In the genomic region with DNA sequence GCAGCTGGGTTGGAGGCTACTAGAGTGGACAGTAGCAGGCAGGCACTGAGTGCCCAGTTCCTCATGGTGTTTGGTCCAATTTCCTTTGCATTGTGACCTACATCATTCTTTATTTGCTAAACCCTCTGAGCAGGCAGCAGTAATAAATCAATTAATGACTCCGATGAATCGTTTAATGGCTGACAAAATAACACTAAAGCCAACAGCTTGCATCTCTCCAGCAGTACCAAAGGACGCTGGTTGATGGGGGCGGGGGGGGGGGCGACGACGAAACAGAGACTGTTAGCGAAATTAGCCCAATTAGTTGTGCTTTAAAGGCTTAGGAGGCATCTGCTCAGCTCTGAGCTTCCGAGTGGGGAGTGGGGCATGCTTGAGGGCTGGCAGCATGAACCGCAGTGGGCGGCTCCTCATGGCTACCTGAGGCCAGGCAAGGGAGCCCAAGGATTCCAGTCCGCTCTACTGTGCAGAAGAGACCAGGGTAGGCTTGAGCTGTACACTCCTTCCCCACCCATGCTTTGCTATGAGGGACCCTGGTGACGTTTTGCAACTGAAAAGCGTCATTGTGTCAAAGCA, we compare ENCODE assay signal across 13 mouse cellular contexts.
DNase-seq lines count a peak whose midpoint lies in the region; ATAC-seq and TF ChIP-seq lines count a peak whose summit lies in the region.
"Had no signal": no experiment of that assay in that cellular context is flagged by ENCODE, and none has a peak within 500 bp of the region (broad histone marks: within the 10 kb centered on the region; RNA-seq: fewer than 3 reads in every experiment).

No protein-coding gene starts in this region.

- no peak for TF ChIP-seq CTCF in liver, postnatal 0 days (IDR thresholded peaks at IDR 0.05; ENCODE audit: low read depth)

- H3K27me3 ChIP-seq in liver, embryonic 11.5 days (replicated peaks; ENCODE audit: control insufficient read depth, insufficient read depth, low read length), result no peaks in the 10 kb centered on the region
- H3K27me3 ChIP-seq in liver, postnatal 0 days (ENCODE audit: insufficient read depth, low read length), result no peaks in the 10 kb centered on the region
- H3K27me3 ChIP-seq in forebrain, embryonic 12.5 days, result no peaks in the 10 kb centered on the region
- no peaks in the 10 kb centered on the region for H3K27me3 ChIP-seq in intestine, embryonic 15.5 days (replicated peaks)
- no peaks in the 10 kb centered on the region for H3K27me3 ChIP-seq in neural tube, embryonic 14.5 days (ENCODE audit: control insufficient read depth, insufficient read depth, low read length)
- H3K27me3 ChIP-seq: CH12.LX; embryonic facial prominence, embryonic 12.5 days had no signal

- WGBS in liver, embryonic 11.5 days, result 79% methylated on average over 14 of the region's 14 CpGs
- 84% methylated on average over 14 of the region's 14 CpGs for WGBS in liver, postnatal 0 days (ENCODE audit: insufficient replicate concordance)
- WGBS in forebrain, embryonic 12.5 days, result 49% methylated on average over 14 of the region's 14 CpGs
- 50% methylated on average over 14 of the region's 14 CpGs for WGBS in intestine, embryonic 15.5 days
- 22% methylated on average over 14 of the region's 14 CpGs for WGBS in neural tube, embryonic 14.5 days

- no peak for TF ChIP-seq EP300 in liver, postnatal 0 days (IDR thresholded peaks at IDR 0.05; ENCODE audit: low read depth)

- peak overlapping the region; percentile 34; the same call in 1 of the 2 replicates for H3K4me2 ChIP-seq in liver, embryonic 11.5 days
- H3K4me2 ChIP-seq in liver, postnatal 0 days (ENCODE audit: low read depth, low read length), result no peak overlapping the region
- H3K4me2 ChIP-seq in forebrain, embryonic 12.5 days, result peak overlapping the region; percentile 19; the same call in 1 of the 2 replicates
- H3K4me2 ChIP-seq in intestine, embryonic 15.5 days (replicated peaks), result peak overlapping the region; percentile 22; the same call in 1 of the 2 replicates
- H3K4me2 ChIP-seq in neural tube, embryonic 14.5 days (ENCODE audit: low read depth, low read length), result no peak overlapping the region
- H3K4me2 ChIP-seq: embryonic facial prominence, embryonic 12.5 days; lung, embryonic 14.5 days had no signal

- H3K27ac ChIP-seq in liver, embryonic 11.5 days (ENCODE audit: low read depth, low read length), result peak overlapping the region; percentile 68; the same call in 1 of the 2 replicates
- H3K27ac ChIP-seq in liver, postnatal 0 days (ENCODE audit: low read depth), result no peak overlapping the region
- peak overlapping the region; percentile 70 for H3K27ac ChIP-seq in forebrain, embryonic 12.5 days
- peak overlapping the region; percentile 68 for H3K27ac ChIP-seq in intestine, embryonic 15.5 days
- peak overlapping the region; percentile 39 for H3K27ac ChIP-seq in neural tube, embryonic 14.5 days (ENCODE audit: low read depth, low read length)
- H3K27ac ChIP-seq: embryonic facial prominence, embryonic 12.5 days had no signal

- no peak for ATAC-seq in liver, embryonic 11.5 days (replicated peaks; ENCODE audit: low FRiP score)
- ATAC-seq in liver, postnatal 0 days, result no peak
- peak; percentile 67 for ATAC-seq in forebrain, embryonic 12.5 days (ENCODE audit: low FRiP score)
- peak; percentile 29 for ATAC-seq in intestine, embryonic 15.5 days
- ATAC-seq in neural tube, embryonic 14.5 days (ENCODE audit: low read depth), result peak; percentile 65; the same call in 1 of the 2 replicates
- no peak for ATAC-seq in activated CD4-positive, CD25-positive, alpha-beta regulatory T cell, adult 4 months

- H3K9ac ChIP-seq in liver, embryonic 11.5 days (ENCODE audit: low read depth, low read length), result no peak overlapping the region
- no peak overlapping the region for H3K9ac ChIP-seq in liver, postnatal 0 days (replicated peaks)
- no peak overlapping the region for H3K9ac ChIP-seq in forebrain, embryonic 12.5 days
- no peak overlapping the region for H3K9ac ChIP-seq in intestine, embryonic 15.5 days
- no peak overlapping the region for H3K9ac ChIP-seq in neural tube, embryonic 14.5 days (replicated peaks; ENCODE audit: low read depth, low read length)
- H3K9ac ChIP-seq: embryonic facial prominence, embryonic 12.5 days; lung, embryonic 14.5 days had no signal

- no peaks in the 10 kb centered on the region for H3K9me3 ChIP-seq in liver, embryonic 11.5 days (ENCODE audit: control insufficient read depth, low read length)
- H3K9me3 ChIP-seq in liver, postnatal 0 days (ENCODE audit: low read length), result no peaks in the 10 kb centered on the region
- no peaks in the 10 kb centered on the region for H3K9me3 ChIP-seq in forebrain, embryonic 12.5 days
- H3K9me3 ChIP-seq in intestine, embryonic 15.5 days, result no peaks in the 10 kb centered on the region
- no peaks in the 10 kb centered on the region for H3K9me3 ChIP-seq in neural tube, embryonic 14.5 days (ENCODE audit: control insufficient read depth, low read length)
- H3K9me3 ChIP-seq: embryonic facial prominence, embryonic 12.5 days had no signal

- DNase-seq in liver, embryonic 11.5 days (ENCODE audit: low spot score), result no peak
- DNase-seq in liver, postnatal 0 days, result no peak
- no peak for DNase-seq in adrenal gland, postnatal 10 days
- no peak for DNase-seq in cerebellum, postnatal 36 days
- DNase-seq: gastrocnemius, postnatal 25 days; heart, postnatal 10 days; lung, embryonic 14.5 days had no signal

- H3K36me3 ChIP-seq in liver, embryonic 11.5 days (ENCODE audit: control insufficient read depth, insufficient read depth, low read length), result no peaks in the 10 kb centered on the region
- no peaks in the 10 kb centered on the region for H3K36me3 ChIP-seq in liver, postnatal 0 days (replicated peaks; ENCODE audit: insufficient read depth, low read length)
- H3K36me3 ChIP-seq in forebrain, embryonic 12.5 days (replicated peaks), result 0 out of 2 replicates have a peak, but pooled peaks cover 4% of the 10 kb centered on the region
- H3K36me3 ChIP-seq in intestine, embryonic 15.5 days, result no peaks in the 10 kb centered on the region
- no peaks in the 10 kb centered on the region for H3K36me3 ChIP-seq in neural tube, embryonic 14.5 days (ENCODE audit: control insufficient read depth, insufficient read depth, low read length)
- H3K36me3 ChIP-seq: embryonic facial prominence, embryonic 12.5 days had no signal

- no peak overlapping the region for H3K4me3 ChIP-seq in liver, embryonic 11.5 days (ENCODE audit: low read depth, low read length)
- no peak overlapping the region for H3K4me3 ChIP-seq in liver, postnatal 0 days (ENCODE audit: low read depth, low read length)
- H3K4me3 ChIP-seq in forebrain, embryonic 12.5 days (replicated peaks), result no peak overlapping the region
- H3K4me3 ChIP-seq in intestine, embryonic 15.5 days (replicated peaks), result no peak overlapping the region
- H3K4me3 ChIP-seq in neural tube, embryonic 14.5 days (ENCODE audit: low read depth, low read length), result no peak overlapping the region
- H3K4me3 ChIP-seq: embryonic facial prominence, embryonic 12.5 days had no signal

- H3K4me1 ChIP-seq in liver, embryonic 11.5 days (replicated peaks; ENCODE audit: control insufficient read depth, insufficient read depth, low read length), result peaks cover 73% of the 10 kb centered on the region
- peaks cover 29% of the 10 kb centered on the region for H3K4me1 ChIP-seq in liver, postnatal 0 days (ENCODE audit: insufficient read depth)
- peaks cover 76% of the 10 kb centered on the region for H3K4me1 ChIP-seq in forebrain, embryonic 12.5 days
- peaks cover 61% of the 10 kb centered on the region for H3K4me1 ChIP-seq in intestine, embryonic 15.5 days (replicated peaks)
- peaks cover 38% of the 10 kb centered on the region for H3K4me1 ChIP-seq in neural tube, embryonic 14.5 days (ENCODE audit: control insufficient read depth, insufficient read depth, low read length)

Comparison
In these comparisons a context has a peak if more than half of its experiments do, and no peak if none do; other contexts are left out.
1. H3K4me2 ChIP-seq: peak in liver, embryonic 11.5 days (single experiment), forebrain, embryonic 12.5 days (single experiment) and intestine, embryonic 15.5 days (single experiment); none in liver, postnatal 0 days (single experiment) and neural tube, embryonic 14.5 days (single experiment).
2. ATAC-seq: peak in forebrain, embryonic 12.5 days (single experiment), intestine, embryonic 15.5 days (single experiment) and neural tube, embryonic 14.5 days (single experiment); none in liver, embryonic 11.5 days (single experiment), liver, postnatal 0 days (single experiment) and activated CD4-positive, CD25-positive, alpha-beta regulatory T cell, adult 4 months (single experiment).